Mouse (Mus musculus) thymus, adult 2 months (tissue): Measurements from ENCODE around the gene Rbpms2.

ENCODE experiments used
- CTCF ChIP-seq: fragments of 200-500 bp; IDR thresholded peaks from 2 replicates; pipeline ENCODE4 v1.5.1; 2012; ENCODE audit warnings: mild to moderate bottlenecking, control low read depth, low read length, moderate library complexity, borderline replicate concordance; ENCODE audit not compliant: control insufficient read depth, poor library complexity, insufficient read depth; ENCODE audit errors: extremely low read depth
- POLR2A ChIP-seq: fragments of 200-500 bp; IDR thresholded peaks from 2 replicates; pipeline ENCODE4 v1.6.1; 2012; ENCODE audit warnings: mild to moderate bottlenecking, low read length, control low read depth, moderate library complexity; ENCODE audit not compliant: control insufficient read depth, poor library complexity, insufficient read depth; ENCODE audit errors: extremely low read depth

GRCm38 (mm10) chr9:65664163-65664562 is 34.7 kb downstream of the Rbpms2 start:
- TF ChIP-seq POLR2A: no peak
- peak; percentile 30; the same call in 1 of the 2 replicates for TF ChIP-seq CTCF
